Mouse (Mus musculus): Measurements from ENCODE around the gene C530008M17Rik.

GRCm38 (mm10) chr5:76644234-76644633 lies 12.1 kb upstream of the C530008M17Rik start:
- TF ChIP-seq CTCF (IDR thresholded peaks at IDR 0.05; ENCODE audit: borderline replicate concordance, extremely low read depth, insufficient read depth, insufficient read length) (no peak), POLR2A (IDR thresholded peaks at IDR 0.05; ENCODE audit: borderline replicate concordance, extremely low read depth, insufficient read depth, insufficient read length, poor library complexity, severe bottlenecking) (no peak)
